Mouse (Mus musculus) limb, embryonic 10.5 days (tissue): ENCODE measurements at regions not wholly inside any gene's neighbourhood (a gene's known extent, or its start where the extent isn't known, plus 50 kb on each side); places are given as distances from the start of the nearest gene placed in this dataset.

Source experiments
- DNase-seq: peaks from one replicate; pipeline ENCODE4 v3.0.0-alpha.2; 2017; ENCODE audit warnings: low spot score
- H3K27ac ChIP-seq: fragments of 300-500 bp; sonication (generic); 2 replicates; pipeline ENCODE4 v1.5.1; 2016; ENCODE audit warnings: mild to moderate bottlenecking
- H3K27me3 ChIP-seq: fragments of 300-500 bp; sonication (generic); 2 replicates; pipeline ENCODE4 v1.6.1; 2016; ENCODE audit warnings: low read depth, mild to moderate bottlenecking; ENCODE audit not compliant: poor library complexity, severe bottlenecking
- H3K36me3 ChIP-seq: fragments of 300-500 bp; sonication (generic); 2 replicates; pipeline ENCODE4 v1.6.1; 2016; ENCODE audit warnings: mild to moderate bottlenecking, moderate library complexity
- H3K4me1 ChIP-seq: fragments of 300-500 bp; sonication (generic); 2 replicates; pipeline ENCODE4 v1.6.1; 2016
- H3K4me3 ChIP-seq: fragments of 300-500 bp; sonication (generic); 2 replicates; pipeline ENCODE4 v1.5.1; 2016; ENCODE audit warnings: mild to moderate bottlenecking, moderate library complexity
- H3K9me3 ChIP-seq: fragments of 300-500 bp; sonication (generic); replicated peaks from 2 replicates; pipeline ENCODE4 v1.6.1; 2016; ENCODE audit warnings: mild to moderate bottlenecking
- WGBS: fragments of 180-500 bp; shearing (Covaris S2); methylation state at CpG from one replicate; pipeline ENCODE4 v1.1.7; 2016; 5-methylcytosine and 5-hydroxymethylcytosine counted together

DNA sequence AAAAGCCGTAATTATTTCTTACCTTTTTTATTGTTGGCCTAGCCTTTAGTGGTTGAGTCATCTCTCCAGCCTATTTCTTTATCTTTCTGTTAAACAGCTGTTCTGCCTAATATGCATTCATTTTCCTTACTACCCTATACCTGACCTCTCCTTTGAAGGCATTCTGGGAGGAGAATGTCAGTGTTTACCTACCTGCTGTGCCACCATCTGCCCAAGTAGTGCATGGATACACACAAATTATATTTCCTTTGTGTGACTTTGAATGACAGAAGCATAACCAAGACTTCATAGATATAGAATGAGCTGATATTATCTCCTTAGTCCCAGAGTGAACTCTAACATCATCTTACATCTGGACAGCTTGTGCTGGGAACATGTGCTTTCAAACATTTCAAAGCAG is 293.5 kb upstream of the Tom1l1 start:
- DNase-seq = no peak
- WGBS = 93% methylated on average over 1 of the region's 1 CpGs
- H3K27me3 ChIP-seq = no peaks in the 10 kb centered on the region

GRCm38 (mm10) chr11:90978234-90978633 is 290.1 kb upstream of the Tom1l1 start:
- Histone ChIP-seq H3K27ac (no peak overlapping the region), H3K9me3 (no peaks in the 10 kb centered on the region), H3K4me3 (no peak overlapping the region), H3K4me1 (no peaks in the 10 kb centered on the region), H3K36me3 (no peaks in the 10 kb centered on the region), H3K27me3 (no peaks in the 10 kb centered on the region)
- WGBS = 79% methylated on average over 3 of the region's 3 CpGs
- no peak for DNase-seq

More for the DNA sequence above, 293.5 kb upstream of the Tom1l1 start:
- no peak overlapping the region for H3K27ac ChIP-seq
- no peak overlapping the region for H3K4me3 ChIP-seq
- H3K36me3 ChIP-seq = no peaks in the 10 kb centered on the region
- H3K4me1 ChIP-seq = no peaks in the 10 kb centered on the region
- no peaks in the 10 kb centered on the region for H3K9me3 ChIP-seq

DNA sequence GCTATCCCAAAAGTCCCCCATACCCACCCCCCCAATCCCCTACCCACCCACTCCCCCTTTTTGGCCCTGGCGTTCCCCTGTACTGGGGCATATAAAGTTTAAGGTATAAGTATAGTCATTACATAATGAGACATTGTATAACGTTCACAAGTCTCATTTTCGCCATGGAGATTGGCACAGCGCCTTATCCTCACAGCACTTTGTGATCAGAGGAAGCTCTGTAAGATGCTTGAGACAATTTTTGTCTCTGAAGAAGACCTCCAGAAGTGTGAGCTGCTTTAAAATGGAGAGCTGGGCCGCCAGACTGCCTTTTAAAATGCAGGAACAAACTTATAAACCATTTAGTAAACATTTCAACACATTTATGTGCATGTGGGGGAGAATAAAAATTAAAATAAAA is 252.9 kb upstream of the Tom1l1 start:
- Histone ChIP-seq H3K4me3 (no peak overlapping the region), H3K4me1 (no peaks in the 10 kb centered on the region), H3K27ac (no peak overlapping the region), H3K36me3 (no peaks in the 10 kb centered on the region), H3K9me3 (no peaks in the 10 kb centered on the region), H3K27me3 (no peaks in the 10 kb centered on the region)
- no peak for DNase-seq
- WGBS = 91% methylated on average over 5 of the region's 5 CpGs

- H3K27me3 ChIP-seq = no peaks in the 10 kb centered on the region
- H3K27ac ChIP-seq = no peak overlapping the region
- DNase-seq = no peak
- H3K36me3 ChIP-seq = no peaks in the 10 kb centered on the region
- H3K9me3 ChIP-seq = no peaks in the 10 kb centered on the region
- no peak overlapping the region for H3K4me3 ChIP-seq
- no peaks in the 10 kb centered on the region for H3K4me1 ChIP-seq
Measured at GRCm38 (mm10) chr11:90925738-90926137, 237.6 kb upstream of the Tom1l1 start.

DNA sequence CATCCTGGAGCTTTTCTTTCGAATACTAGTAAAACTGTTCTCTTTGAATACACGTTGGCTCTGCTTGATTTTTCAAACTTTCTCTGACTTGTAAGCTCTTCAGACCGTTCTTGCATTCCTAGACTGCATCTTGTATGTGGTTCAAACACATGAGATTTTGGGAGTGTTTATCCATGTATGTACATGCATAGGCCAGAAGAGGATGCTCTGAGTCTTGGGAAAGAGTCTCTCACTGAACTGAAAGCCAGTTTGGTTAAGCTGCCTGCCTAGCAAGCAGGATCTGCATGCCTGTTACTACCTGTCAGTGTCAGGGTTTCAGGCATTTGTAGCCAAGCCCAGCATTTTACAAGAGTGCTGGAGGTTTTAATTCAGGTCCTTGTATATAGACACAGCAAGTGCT is 229.6 kb upstream of the Tom1l1 start:
- no peaks in the 10 kb centered on the region for H3K9me3 ChIP-seq
- DNase-seq = no peak
- H3K36me3 ChIP-seq = no peaks in the 10 kb centered on the region
- no peaks in the 10 kb centered on the region for H3K4me1 ChIP-seq
- no peak overlapping the region for H3K4me3 ChIP-seq
- no peaks in the 10 kb centered on the region for H3K27me3 ChIP-seq
- H3K27ac ChIP-seq = no peak overlapping the region
- WGBS = 71% methylated on average over 3 of the region's 3 CpGs

DNA sequence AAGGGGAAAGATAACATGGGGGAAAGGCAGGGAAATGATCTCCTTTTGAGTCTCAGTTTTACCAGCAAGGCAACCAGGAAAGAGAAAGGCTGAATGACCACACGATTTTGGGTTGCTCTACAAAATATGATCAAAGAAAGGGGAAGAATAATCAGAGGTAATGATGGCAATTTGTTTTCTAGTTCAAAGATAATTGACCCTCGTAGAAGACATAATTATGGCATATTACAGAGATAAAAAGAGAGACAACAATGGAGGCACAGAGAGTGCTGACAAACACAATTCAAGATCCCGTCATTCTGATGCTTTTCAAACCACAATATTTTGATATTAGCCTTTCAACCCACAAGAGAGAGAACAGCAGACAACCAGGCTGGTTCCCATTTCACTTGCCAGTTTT is 206.1 kb upstream of the Tom1l1 start:
- no peak overlapping the region for H3K27ac ChIP-seq
- no peaks in the 10 kb centered on the region for H3K27me3 ChIP-seq
- H3K9me3 ChIP-seq = no peaks in the 10 kb centered on the region
- H3K36me3 ChIP-seq = no peaks in the 10 kb centered on the region
- no peak for DNase-seq
- WGBS = 81% methylated on average over 3 of the region's 3 CpGs
- no peak overlapping the region for H3K4me3 ChIP-seq
- no peaks in the 10 kb centered on the region for H3K4me1 ChIP-seq

- Histone ChIP-seq H3K36me3 (no peaks in the 10 kb centered on the region), H3K27ac (no peak overlapping the region), H3K27me3 (no peaks in the 10 kb centered on the region), H3K9me3 (no peaks in the 10 kb centered on the region), H3K4me1 (no peaks in the 10 kb centered on the region), H3K4me3 (no peak overlapping the region)
- no peak for DNase-seq
Measured at GRCm38 (mm10) chr11:90873122-90873521, 185.0 kb upstream of the Tom1l1 start.

GRCm38 (mm10) chr11:90871686-90872085 is 183.5 kb upstream of the Tom1l1 start:
- Histone ChIP-seq H3K9me3 (no peaks in the 10 kb centered on the region), H3K36me3 (no peaks in the 10 kb centered on the region), H3K27ac (no peak overlapping the region), H3K27me3 (no peaks in the 10 kb centered on the region), H3K4me1 (no peaks in the 10 kb centered on the region), H3K4me3 (no peak overlapping the region)
- WGBS = 97% methylated on average over 2 of the region's 2 CpGs
- no peak for DNase-seq

GRCm38 (mm10) chr11:90863981-90864760 is 176.0 kb upstream of the Tom1l1 start:
- Histone ChIP-seq H3K4me1 (no peaks in the 10 kb centered on the region), H3K27ac (no peak overlapping the region)
- 87% methylated on average over 4 of the region's 4 CpGs for WGBS

GRCm38 (mm10) chr11:90855731-90856130 is 167.6 kb upstream of the Tom1l1 start:
- Histone ChIP-seq H3K4me3 (no peak overlapping the region), H3K36me3 (no peaks in the 10 kb centered on the region), H3K27me3 (no peaks in the 10 kb centered on the region), H3K4me1 (no peaks in the 10 kb centered on the region), H3K9me3 (no peaks in the 10 kb centered on the region), H3K27ac (no peak overlapping the region)
- DNase-seq = no peak
- 97% methylated on average over 1 of the region's 1 CpGs for WGBS

More at GRCm38 (mm10) chr11:90863981-90864760, 176.0 kb upstream of the Tom1l1 start:
- Histone ChIP-seq H3K27me3 (no peaks in the 10 kb centered on the region), H3K36me3 (no peaks in the 10 kb centered on the region), H3K9me3 (no peaks in the 10 kb centered on the region), H3K4me3 (no peak overlapping the region)
- no peak for DNase-seq

DNA sequence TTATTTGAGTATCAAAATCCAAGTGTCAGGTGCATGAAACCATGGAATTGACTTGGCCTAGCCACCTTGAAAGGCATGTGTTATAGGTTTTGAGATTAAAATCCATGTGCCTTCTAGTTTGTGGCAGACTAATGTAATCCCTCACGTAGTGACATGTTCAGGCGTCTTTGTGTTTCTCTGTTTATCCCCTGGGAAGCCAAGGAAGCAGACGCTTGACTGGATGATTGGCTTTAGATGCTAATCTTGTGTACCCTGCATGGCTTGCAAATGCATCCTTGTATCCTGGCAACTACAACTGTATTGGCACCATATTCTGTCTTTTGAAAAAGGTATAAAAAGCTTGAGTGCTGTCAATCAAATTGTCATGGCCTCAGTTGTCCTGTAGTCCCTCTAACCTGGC is 167.2 kb upstream of the Tom1l1 start:
- H3K4me1 ChIP-seq = no peaks in the 10 kb centered on the region
- no peaks in the 10 kb centered on the region for H3K9me3 ChIP-seq
- WGBS = 89% methylated on average over 3 of the region's 3 CpGs
- no peak overlapping the region for H3K27ac ChIP-seq
- H3K36me3 ChIP-seq = no peaks in the 10 kb centered on the region
- DNase-seq = no peak
- H3K27me3 ChIP-seq = no peaks in the 10 kb centered on the region
- no peak overlapping the region for H3K4me3 ChIP-seq

- Histone ChIP-seq H3K9me3 (no peaks in the 10 kb centered on the region), H3K36me3 (no peaks in the 10 kb centered on the region), H3K27ac (no peak overlapping the region), H3K4me3 (no peak overlapping the region), H3K4me1 (no peaks in the 10 kb centered on the region), H3K27me3 (no peaks in the 10 kb centered on the region)
- DNase-seq = no peak
Measured at GRCm38 (mm10) chr11:90851221-90851620, 163.1 kb upstream of the Tom1l1 start.

DNA sequence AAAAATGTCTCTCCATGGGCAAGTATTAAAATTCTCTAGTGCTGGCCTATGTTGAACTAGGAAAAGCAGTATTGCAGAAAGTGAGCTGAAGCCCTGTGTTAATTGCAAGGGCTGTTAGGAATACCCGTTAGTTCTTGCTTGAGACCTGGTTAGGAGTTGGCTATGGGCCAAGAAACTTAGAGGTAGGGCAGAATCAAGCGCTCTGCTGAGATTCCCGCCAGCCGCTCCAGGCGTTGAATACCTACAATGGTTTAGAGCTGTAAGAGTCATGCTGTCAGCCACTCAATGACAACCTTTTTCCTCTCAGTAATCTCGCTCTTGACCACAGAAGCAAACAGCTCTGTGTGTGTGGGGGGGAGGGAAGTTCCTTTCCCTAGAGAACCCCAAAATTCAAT is 156.8 kb upstream of the Tom1l1 start:
- no peaks in the 10 kb centered on the region for H3K36me3 ChIP-seq
- H3K4me3 ChIP-seq = no peak overlapping the region
- 0 out of 2 replicates have a peak, but pooled peaks cover 2% of the 10 kb centered on the region for H3K9me3 ChIP-seq
- H3K27ac ChIP-seq = no peak overlapping the region
- WGBS = 90% methylated on average over 6 of the region's 6 CpGs
- no peaks in the 10 kb centered on the region for H3K27me3 ChIP-seq
- no peaks in the 10 kb centered on the region for H3K4me1 ChIP-seq
- DNase-seq = no peak
